ENCODE assay signal across 25 mouse cellular contexts in genomic region chr9:4040871-4041665, GRCm38 (mm10).
A peak's percentile ranks its signal among the peaks of the same experiment; 100 is the strongest.
DNase-seq lines count a peak whose midpoint lies in the region; ATAC-seq and TF ChIP-seq lines count a peak whose summit lies in the region.
"Had no signal": no experiment of that assay in that cellular context is flagged by ENCODE, and none has a peak within 500 bp of the region (broad histone marks: within the 10 kb centered on the region; RNA-seq: fewer than 3 reads in every experiment).

No protein-coding gene starts in this region.

- H3K27ac ChIP-seq in kidney, adult 2 months (ENCODE audit: insufficient read depth, low read depth, low read length): no peak overlapping the region
- H3K27ac ChIP-seq in kidney, embryonic 14.5 days (ENCODE audit: low read depth, low read length): no peak overlapping the region
- H3K27ac ChIP-seq in kidney, embryonic 16.5 days (ENCODE audit: low read length): no peak overlapping the region
- H3K27ac ChIP-seq in liver, adult 2 months (replicated peaks; ENCODE audit: insufficient read depth, low read depth, low read length): no peak overlapping the region
- H3K27ac ChIP-seq in liver, embryonic 12.5 days: no peak overlapping the region
- H3K27ac ChIP-seq: embryonic facial prominence, embryonic 10.5 days; embryonic facial prominence, embryonic 12.5 days; forebrain, embryonic 13.5 days had no signal

- peak; percentile 75; the same call in 1 of the 2 replicates for ATAC-seq in kidney, embryonic 14.5 days (ENCODE audit: low FRiP score, low TSS enrichment)
- ATAC-seq in kidney, embryonic 16.5 days (ENCODE audit: low FRiP score, low TSS enrichment): peak; percentile 75
- ATAC-seq in liver, embryonic 12.5 days: no peak
- ATAC-seq: activated CD4-positive, CD25-positive, alpha-beta regulatory T cell, adult 4 months; CD4-positive, CD25-positive, alpha-beta regulatory T cell, adult 4 months; forebrain, embryonic 13.5 days; Patski had no signal

- 45% methylated on average over 1 of the region's 1 CpGs for WGBS in kidney, adult 2 months
- 41% methylated on average over 1 of the region's 1 CpGs for WGBS in kidney, embryonic 14.5 days
- 41% methylated on average over 1 of the region's 1 CpGs for WGBS in kidney, embryonic 16.5 days
- 71% methylated on average over 1 of the region's 1 CpGs for WGBS in liver, adult 2 months
- 57% methylated on average over 1 of the region's 1 CpGs for WGBS in liver, embryonic 12.5 days (ENCODE audit: insufficient replicate concordance)

- no peak overlapping the region for H3K4me3 ChIP-seq in kidney, adult 2 months (ENCODE audit: insufficient read depth, low read depth, low read length)
- H3K4me3 ChIP-seq in kidney, embryonic 14.5 days (ENCODE audit: low read length): no peak overlapping the region
- no peak overlapping the region for H3K4me3 ChIP-seq in kidney, embryonic 16.5 days (ENCODE audit: low read length)
- H3K4me3 ChIP-seq in liver, adult 2 months (ENCODE audit: insufficient read depth, low read depth, low read length): no peak overlapping the region
- H3K4me3 ChIP-seq in liver, embryonic 12.5 days: no peak overlapping the region
- H3K4me3 ChIP-seq: embryonic facial prominence, embryonic 10.5 days; embryonic facial prominence, embryonic 12.5 days; forebrain, embryonic 13.5 days had no signal

- no peaks in the 10 kb centered on the region for H3K79me2 ChIP-seq in liver, adult 2 months (ENCODE audit: control insufficient read depth, insufficient read depth, low read length)

- DNase-seq in kidney, adult 2 months: peak; percentile 7
- no peak for DNase-seq in kidney, postnatal 36 days
- DNase-seq in kidney, adult 11 months: no peak
- DNase-seq in kidney, postnatal 4 days: no peak
- peak; percentile 37 for DNase-seq in liver, adult 2 months (ENCODE audit: extremely low read depth, low read depth, low spot score)
- DNase-seq: adrenal gland, adult 8-10 months; adrenal gland, postnatal 14 days; adrenal gland, postnatal 36 days; B cell, adult 2 months; cerebellum, adult 11-12 months; cerebellum, adult 2 months; cerebellum, adult 9-10 months; cerebellum, postnatal 10 days; cerebellum, postnatal 25 days had no signal

- no peaks in the 10 kb centered on the region for H3K36me3 ChIP-seq in kidney, adult 2 months (ENCODE audit: control insufficient read depth, insufficient read depth, low read length)
- H3K36me3 ChIP-seq in kidney, embryonic 14.5 days (ENCODE audit: control insufficient read depth, insufficient read depth, low read length): no peaks in the 10 kb centered on the region
- no peaks in the 10 kb centered on the region for H3K36me3 ChIP-seq in kidney, embryonic 16.5 days (ENCODE audit: insufficient read depth, low read length)
- no peaks in the 10 kb centered on the region for H3K36me3 ChIP-seq in liver, adult 2 months (ENCODE audit: control insufficient read depth, insufficient read depth, low read length)
- no peaks in the 10 kb centered on the region for H3K36me3 ChIP-seq in liver, embryonic 12.5 days
- H3K36me3 ChIP-seq: embryonic facial prominence, embryonic 10.5 days; embryonic facial prominence, embryonic 12.5 days; G1E had no signal

- H3K9ac ChIP-seq in kidney, embryonic 14.5 days (ENCODE audit: low read depth, low read length): no peak overlapping the region
- H3K9ac ChIP-seq in kidney, embryonic 16.5 days (replicated peaks; ENCODE audit: low read length): no peak overlapping the region
- no peak overlapping the region for H3K9ac ChIP-seq in liver, adult 2 months (ENCODE audit: low read depth, low read length)
- H3K9ac ChIP-seq in liver, embryonic 12.5 days: no peak overlapping the region
- H3K9ac ChIP-seq: embryonic facial prominence, embryonic 12.5 days; forebrain, embryonic 13.5 days had no signal

- no peak for TF ChIP-seq CTCF in kidney, adult 2 months (conservative IDR thresholded peaks at IDR 0.05; ENCODE audit: insufficient read depth, insufficient read length, low read depth, low read length)
- no peak for TF ChIP-seq CTCF in liver, adult 2 months (IDR thresholded peaks at IDR 0.05; ENCODE audit: low read depth, low read length)

- no peak for TF ChIP-seq POLR2A in kidney, adult 2 months (IDR thresholded peaks at IDR 0.05; ENCODE audit: low read depth, low read length)
- no peak for TF ChIP-seq POLR2A in liver, adult 2 months (IDR thresholded peaks at IDR 0.05; ENCODE audit: extremely low read depth, insufficient read depth, low read length)

- no peaks in the 10 kb centered on the region for H3K4me1 ChIP-seq in kidney, adult 2 months (ENCODE audit: control insufficient read depth, insufficient read depth, low read length)
- no peaks in the 10 kb centered on the region for H3K4me1 ChIP-seq in kidney, embryonic 14.5 days (ENCODE audit: control insufficient read depth, insufficient read depth, low read length)
- no peaks in the 10 kb centered on the region for H3K4me1 ChIP-seq in kidney, embryonic 16.5 days (ENCODE audit: insufficient read depth, low read length)
- no peaks in the 10 kb centered on the region for H3K4me1 ChIP-seq in liver, adult 2 months (ENCODE audit: control insufficient read depth, insufficient read depth, low read length)
- H3K4me1 ChIP-seq in liver, embryonic 12.5 days: no peaks in the 10 kb centered on the region
- H3K4me1 ChIP-seq: embryonic facial prominence, embryonic 10.5 days; embryonic facial prominence, embryonic 12.5 days; forebrain, embryonic 13.5 days had no signal

- no peaks in the 10 kb centered on the region for H3K27me3 ChIP-seq in kidney, adult 2 months (replicated peaks; ENCODE audit: control insufficient read depth, insufficient read depth, low read length)
- no peaks in the 10 kb centered on the region for H3K27me3 ChIP-seq in kidney, embryonic 14.5 days (ENCODE audit: control insufficient read depth, insufficient read depth, low read length)
- no peaks in the 10 kb centered on the region for H3K27me3 ChIP-seq in kidney, embryonic 16.5 days (ENCODE audit: insufficient read depth, low read length)
- no peaks in the 10 kb centered on the region for H3K27me3 ChIP-seq in liver, adult 2 months (ENCODE audit: control insufficient read depth, insufficient read depth, low read length)
- no peaks in the 10 kb centered on the region for H3K27me3 ChIP-seq in liver, embryonic 12.5 days (replicated peaks)
- H3K27me3 ChIP-seq: CH12.LX; embryonic facial prominence, embryonic 12.5 days; forebrain, embryonic 13.5 days; Patski had no signal

- H3K9me3 ChIP-seq in kidney, embryonic 14.5 days (ENCODE audit: control insufficient read depth, low read length): no peaks in the 10 kb centered on the region
- no peaks in the 10 kb centered on the region for H3K9me3 ChIP-seq in kidney, embryonic 16.5 days (ENCODE audit: low read length)
- no peaks in the 10 kb centered on the region for H3K9me3 ChIP-seq in liver, embryonic 12.5 days (replicated peaks)
- H3K9me3 ChIP-seq: embryonic facial prominence, embryonic 10.5 days; embryonic facial prominence, embryonic 12.5 days; forebrain, embryonic 13.5 days; G1E had no signal

- H3K4me2 ChIP-seq in kidney, embryonic 14.5 days (replicated peaks; ENCODE audit: low read depth, low read length): no peak overlapping the region
- no peak overlapping the region for H3K4me2 ChIP-seq in kidney, embryonic 16.5 days (replicated peaks; ENCODE audit: low read depth, low read length)
- no peak overlapping the region for H3K4me2 ChIP-seq in liver, embryonic 12.5 days
- H3K4me2 ChIP-seq: embryonic facial prominence, embryonic 12.5 days; forebrain, embryonic 13.5 days had no signal

Comparison
In these comparisons a context has a peak if more than half of its experiments do, and no peak if none do; other contexts are left out.
1. DNase-seq: peak in kidney, adult 2 months (single experiment) and liver, adult 2 months (single experiment); none in kidney, postnatal 36 days (0 of 2), kidney, adult 11 months (single experiment) and kidney, postnatal 4 days (0 of 2).